Mouse (Mus musculus) hindbrain, embryonic 15.5 days (tissue): ENCODE data around the gene Nat10. TPM values are rescaled to one million over a fixed set of nuclear protein-coding genes. Genes with fewer than 3 reads are reported as not detected.

Experiments
- ATAC-seq: fragments of 200-750 bp; cut with Nextera tagmentation; 2 replicates; pipeline ENCODE4 v1.8.0; 2017; ENCODE audit warnings: low read depth, moderate number of reproducible peaks, moderate TSS enrichment; ENCODE audit not compliant: low FRiP score
- H3K27ac ChIP-seq: fragments of 300-500 bp; sonication (generic); replicated peaks from 2 replicates; pipeline ENCODE4 v1.5.1; 2015; ENCODE audit warnings: mild to moderate bottlenecking, inconsistent platforms
- H3K27me3 ChIP-seq: fragments of 300-500 bp; sonication (generic); 2 replicates; pipeline ENCODE4 v1.6.1; 2015; ENCODE audit warnings: control low read depth, inconsistent platforms
- H3K36me3 ChIP-seq: fragments of 300-500 bp; sonication (generic); 2 replicates; pipeline ENCODE4 v1.6.1; 2015; ENCODE audit warnings: control low read depth, inconsistent platforms
- H3K4me1 ChIP-seq: fragments of 300-500 bp; sonication (generic); replicated peaks from 2 replicates; pipeline ENCODE4 v1.6.1; 2015; ENCODE audit warnings: control low read depth, inconsistent platforms
- H3K4me2 ChIP-seq: fragments of 300-500 bp; sonication (generic); 2 replicates; pipeline ENCODE4 v1.6.1; 2015; ENCODE audit warnings: moderate library complexity, mild to moderate bottlenecking, inconsistent platforms
- H3K4me3 ChIP-seq: fragments of 300-500 bp; sonication (generic); 2 replicates; pipeline ENCODE4 v1.5.1; 2015; ENCODE audit warnings: mild to moderate bottlenecking, inconsistent platforms
- H3K9ac ChIP-seq: fragments of 300-500 bp; sonication (generic); 2 replicates; pipeline ENCODE4 v1.6.1; 2015; ENCODE audit warnings: inconsistent platforms
- H3K9me3 ChIP-seq: fragments of 300-500 bp; sonication (generic); 2 replicates; pipeline ENCODE4 v1.6.1; 2016; ENCODE audit warnings: control low read depth, inconsistent platforms
- WGBS: fragments of 180-500 bp; shearing (Covaris S2); methylation state at CpG from one replicate; pipeline ENCODE4 v1.1.7; 2015; 5-methylcytosine and 5-hydroxymethylcytosine counted together
- polyA plus RNA-seq: library from polyadenylated mRNA; unstranded; fragments of >200 nt; fragmentation: Nextera tagmentation; extraction: Ambion mirVana; gene quantifications from 2 replicates; pipeline ENCODE4 v1.2.1, GENCODE M21; 2015

Gene Nat10
- polyA plus RNA-seq, 1 experiment from 2014 or later: 20.1 TPM

- H3K27me3 ChIP-seq: no peaks in the 10 kb centered on the region
- H3K9me3 ChIP-seq: no peaks in the 10 kb centered on the region
- H3K4me3 ChIP-seq: no peak overlapping the region
- H3K4me1 ChIP-seq: peaks cover 10% of the 10 kb centered on the region; the same call in 1 of the 2 replicates
- peaks cover 27% of the 10 kb centered on the region for H3K36me3 ChIP-seq
- no peak; the same call in 1 of the 2 replicates for ATAC-seq
- no peak overlapping the region for H3K27ac ChIP-seq
- H3K4me2 ChIP-seq: no peak overlapping the region
- 89% methylated on average over 4 of the region's 4 CpGs for WGBS
- H3K9ac ChIP-seq: no peak overlapping the region
Observed at GRCm38 (mm10) chr2:103784621-103785020, 23.6 kb upstream of the Nat10 start.

GRCm38 (mm10) chr2:103762492-103762891, 1.4 kb upstream of the Nat10 start:
- Histone ChIP-seq H3K4me3 (no peak overlapping the region), H3K9me3 (no peaks in the 10 kb centered on the region), H3K36me3 (peaks cover 21% of the 10 kb centered on the region), H3K9ac (no peak overlapping the region), H3K4me1 (peaks cover 20% of the 10 kb centered on the region), H3K27ac (no peak overlapping the region), H3K4me2 (peak overlapping the region; percentile 75; the same call in 1 of the 2 replicates), H3K27me3 (no peaks in the 10 kb centered on the region)
- WGBS: 59% methylated on average over 1 of the region's 1 CpGs
- ATAC-seq: no peak

GRCm38 (mm10) chr2:103761993-103762392, 923 bp upstream of the Nat10 start:
- peaks cover 20% of the 10 kb centered on the region for H3K36me3 ChIP-seq
- peak overlapping the region; percentile 77; the same call in 1 of the 2 replicates for H3K27ac ChIP-seq
- no peak overlapping the region for H3K9ac ChIP-seq
- H3K4me2 ChIP-seq: peak overlapping the region; percentile 75
- 42% methylated on average over 4 of the region's 4 CpGs for WGBS
- H3K4me1 ChIP-seq: peaks cover 20% of the 10 kb centered on the region
- H3K9me3 ChIP-seq: no peaks in the 10 kb centered on the region
- H3K4me3 ChIP-seq: peak overlapping the region; percentile 66
- H3K27me3 ChIP-seq: no peaks in the 10 kb centered on the region
- no peak for ATAC-seq

- Histone ChIP-seq H3K27me3 (no peaks in the 10 kb centered on the region), H3K27ac (peak overlapping the region; percentile 74), H3K9ac (peak overlapping the region; percentile 58), H3K36me3 (peaks cover 12% of the 10 kb centered on the region), H3K4me1 (peaks cover 20% of the 10 kb centered on the region), H3K4me2 (peak overlapping the region; percentile 75), H3K4me3 (peak overlapping the region; percentile 66), H3K9me3 (no peaks in the 10 kb centered on the region)
- ATAC-seq: peak; percentile 9; the same call in 1 of the 2 replicates
- WGBS: under 1% methylated on average over 12 of the region's 12 CpGs
Observed at GRCm38 (mm10) chr2:103760421-103760820, 649 bp downstream of the Nat10 start.

GRCm38 (mm10) chr2:103755458-103756085, 5.5 kb downstream of the Nat10 start:
- Histone ChIP-seq H3K27me3 (no peaks in the 10 kb centered on the region), H3K9ac (no peak overlapping the region), H3K4me2 (no peak overlapping the region), H3K4me1 (peaks cover 10% of the 10 kb centered on the region), H3K36me3 (peaks cover 42% of the 10 kb centered on the region), H3K9me3 (no peaks in the 10 kb centered on the region), H3K4me3 (no peak overlapping the region), H3K27ac (no peak overlapping the region)
- WGBS: 87% methylated on average over 9 of the region's 9 CpGs
- no peak for ATAC-seq

- Histone ChIP-seq H3K9me3 (no peaks in the 10 kb centered on the region), H3K36me3 (peaks cover 48% of the 10 kb centered on the region)
- no peak for ATAC-seq
Observed at GRCm38 (mm10) chr2:103754614-103755013, 6.5 kb downstream of the Nat10 start.

GRCm38 (mm10) chr2:103751771-103752170, 9.3 kb downstream of the Nat10 start:
- no peak for ATAC-seq
- no peak overlapping the region for H3K9ac ChIP-seq
- peaks cover 61% of the 10 kb centered on the region for H3K36me3 ChIP-seq
- H3K4me3 ChIP-seq: no peak overlapping the region
- H3K4me2 ChIP-seq: no peak overlapping the region
- no peak overlapping the region for H3K27ac ChIP-seq
- 97% methylated on average over 6 of the region's 6 CpGs for WGBS
- H3K27me3 ChIP-seq: no peaks in the 10 kb centered on the region
- no peaks in the 10 kb centered on the region for H3K4me1 ChIP-seq
- no peaks in the 10 kb centered on the region for H3K9me3 ChIP-seq

More at GRCm38 (mm10) chr2:103754614-103755013, 6.5 kb downstream of the Nat10 start:
- no peak overlapping the region for H3K4me2 ChIP-seq
- H3K4me3 ChIP-seq: no peak overlapping the region
- 95% methylated on average over 3 of the region's 3 CpGs for WGBS
- H3K9ac ChIP-seq: no peak overlapping the region
- H3K27me3 ChIP-seq: no peaks in the 10 kb centered on the region
- peaks cover 2% of the 10 kb centered on the region for H3K4me1 ChIP-seq
- no peak overlapping the region for H3K27ac ChIP-seq

GRCm38 (mm10) chr2:103749091-103749490, 12.0 kb downstream of the Nat10 start:
- Histone ChIP-seq H3K27ac (no peak overlapping the region), H3K9ac (no peak overlapping the region), H3K9me3 (no peaks in the 10 kb centered on the region), H3K36me3 (peaks cover 51% of the 10 kb centered on the region), H3K27me3 (no peaks in the 10 kb centered on the region), H3K4me2 (no peak overlapping the region), H3K4me1 (no peaks in the 10 kb centered on the region), H3K4me3 (no peak overlapping the region)
- WGBS: 93% methylated on average over 3 of the region's 3 CpGs
- no peak for ATAC-seq

- WGBS: 94% methylated on average over 9 of the region's 9 CpGs
- ATAC-seq: no peak
- no peaks in the 10 kb centered on the region for H3K27me3 ChIP-seq
- no peak overlapping the region for H3K9ac ChIP-seq
- H3K36me3 ChIP-seq: peaks cover 48% of the 10 kb centered on the region
- no peak overlapping the region for H3K4me3 ChIP-seq
- no peak overlapping the region for H3K4me2 ChIP-seq
- H3K9me3 ChIP-seq: no peaks in the 10 kb centered on the region
- no peaks in the 10 kb centered on the region for H3K4me1 ChIP-seq
- no peak overlapping the region for H3K27ac ChIP-seq
Observed at GRCm38 (mm10) chr2:103747891-103748290, 13.2 kb downstream of the Nat10 start.

GRCm38 (mm10) chr2:103746761-103747160, 14.3 kb downstream of the Nat10 start:
- Histone ChIP-seq H3K9me3 (no peaks in the 10 kb centered on the region), H3K4me1 (no peaks in the 10 kb centered on the region), H3K4me3 (no peak overlapping the region), H3K27me3 (no peaks in the 10 kb centered on the region), H3K27ac (no peak overlapping the region), H3K9ac (no peak overlapping the region), H3K36me3 (peaks cover 44% of the 10 kb centered on the region), H3K4me2 (no peak overlapping the region)
- 92% methylated on average over 2 of the region's 2 CpGs for WGBS
- ATAC-seq: no peak

- no peak overlapping the region for H3K27ac ChIP-seq
- no peak overlapping the region for H3K4me2 ChIP-seq
- no peak overlapping the region for H3K9ac ChIP-seq
- ATAC-seq: no peak
- H3K4me3 ChIP-seq: no peak overlapping the region
- H3K36me3 ChIP-seq: peaks cover 42% of the 10 kb centered on the region
- H3K4me1 ChIP-seq: no peaks in the 10 kb centered on the region
- H3K27me3 ChIP-seq: no peaks in the 10 kb centered on the region
- 83% methylated on average over 2 of the region's 2 CpGs for WGBS
- no peaks in the 10 kb centered on the region for H3K9me3 ChIP-seq
Observed at GRCm38 (mm10) chr2:103746096-103746495, 15.0 kb downstream of the Nat10 start.

GRCm38 (mm10) chr2:103745481-103745880, 15.6 kb downstream of the Nat10 start:
- no peak for ATAC-seq
- no peak overlapping the region for H3K9ac ChIP-seq

GRCm38 (mm10) chr2:103743988-103744387, 17.1 kb downstream of the Nat10 start:
- Histone ChIP-seq H3K4me3 (no peak overlapping the region), H3K27me3 (no peaks in the 10 kb centered on the region), H3K9me3 (no peaks in the 10 kb centered on the region), H3K4me2 (no peak overlapping the region), H3K36me3 (peaks cover 35% of the 10 kb centered on the region), H3K4me1 (no peaks in the 10 kb centered on the region), H3K9ac (no peak overlapping the region), H3K27ac (no peak overlapping the region)
- 84% methylated on average over 7 of the region's 7 CpGs for WGBS
- no peak; the same call in 1 of the 2 replicates for ATAC-seq

More at GRCm38 (mm10) chr2:103745481-103745880, 15.6 kb downstream of the Nat10 start:
- Histone ChIP-seq H3K9me3 (no peaks in the 10 kb centered on the region), H3K4me1 (no peaks in the 10 kb centered on the region), H3K27me3 (no peaks in the 10 kb centered on the region), H3K4me2 (no peak overlapping the region), H3K27ac (no peak overlapping the region), H3K36me3 (peaks cover 38% of the 10 kb centered on the region), H3K4me3 (no peak overlapping the region)
- 82% methylated on average over 5 of the region's 5 CpGs for WGBS
